Mouse (Mus musculus) R1 (cell line): ENCODE measurements at regions not wholly inside any gene's neighbourhood (a gene's known extent, or its start where the extent isn't known, plus 50 kb on each side); places are given as distances from the start of the nearest gene placed in this dataset.
"Not testable (repeated sequence)": the region's sequence is repeated elsewhere in the genome, so short reads cannot be mapped to it uniquely, and the experiment has no call there.

Experiments used
- DNase-seq: peaks from one replicate; pipeline ENCODE4 v3.0.0-alpha.2; 2018; ENCODE audit warnings: low read depth, low spot score

- no peak for DNase-seq
Observed at GRCm38 (mm10) chr5:13847571-13847970, 56.2 kb downstream of the Speer3 start.

GRCm38 (mm10) chr5:13880236-13880635, 88.8 kb downstream of the Speer3 start:
- DNase-seq = not testable (repeated sequence)

- no peak for DNase-seq
Observed at GRCm38 (mm10) chr5:13888415-13888814, 97.0 kb downstream of the Speer3 start.

- DNase-seq = no peak
Observed at GRCm38 (mm10) chr5:13908257-13908656, 116.8 kb upstream of the Sema3e start.

GRCm38 (mm10) chr5:13917355-13917754, 107.7 kb upstream of the Sema3e start:
- DNase-seq = no peak

- DNase-seq = no peak
Observed at GRCm38 (mm10) chr5:13922295-13922694, 102.8 kb upstream of the Sema3e start.

GRCm38 (mm10) chr5:13931011-13931410, 94.1 kb upstream of the Sema3e start:
- DNase-seq = peak; percentile 7

GRCm38 (mm10) chr5:13951346-13951745, 73.7 kb upstream of the Sema3e start:
- DNase-seq = no peak

- no peak for DNase-seq
Observed at GRCm38 (mm10) chr5:13955616-13956015, 69.5 kb upstream of the Sema3e start.

- DNase-seq = peak; percentile 19
Observed at GRCm38 (mm10) chr5:13959575-13959974, 65.5 kb upstream of the Sema3e start.

GRCm38 (mm10) chr5:13965901-13966300, 59.2 kb upstream of the Sema3e start:
- DNase-seq = no peak

- DNase-seq = peak; percentile 82
Observed at GRCm38 (mm10) chr5:13974664-13975063, 50.4 kb upstream of the Sema3e start.
